Mouse (Mus musculus) left cerebral cortex, adult 2 months (tissue): Measurements from ENCODE around the gene Vamp2. TPM values are rescaled to one million over a fixed set of nuclear protein-coding genes. Genes with fewer than 3 reads are reported as not detected.

Experiments
- DNase-seq, 2 experiments: peaks; one replicate each; pipeline ENCODE4 v3.0.0; 2021 to 2022; ENCODE audit warnings: low spot score in 2 of 2, mixed read lengths in 1 of 2; ENCODE audit errors: extremely low spot score in 1 of 2
- H3K27ac ChIP-seq: fragments of 200-600 bp; 2 replicates; pipeline ENCODE4 v1.8.1; 2022
- H3K4me3 ChIP-seq: fragments of 200-600 bp; 2 replicates; pipeline ENCODE4 v1.8.1; 2022
- CTCF ChIP-seq: fragments of 200-600 bp; IDR thresholded peaks from 2 replicates; pipeline ENCODE4 v1.8.1; 2022; ENCODE audit warnings: antibody characterized with exemption, mild to moderate bottlenecking, moderate library complexity
- intact Hi-C: fragments of 180-260 bp; cut with DNase I; formaldehyde crosslinking; loops from one replicate; pipeline ENCODE4 v1.15.1; 2025
- total RNA-seq, 2 experiments: library from RNA; stranded (reverse); gene quantifications; 2 replicates each; pipeline ENCODE4 v1.2.3; 2021

Gene Vamp2
- total RNA-seq, 2 experiments from 2014 or later: 1,115 to 1,119 TPM

- Histone ChIP-seq H3K4me3 (peak overlapping the region; percentile 51), H3K27ac (peak overlapping the region; percentile 22)
- intact Hi-C loops: loop anchor here (5.0 kb wide), 1 partner anchor 98 kb away; no protein-coding TSS in a partner anchor
- DNase-seq: peak; percentile 81 to 84
- TF ChIP-seq CTCF: peak; percentile 49
Observed at GRCm38 (mm10) chr11:69133923-69134621, 45.8 kb downstream of the Vamp2 start.

- DNase-seq: no peak
- peak overlapping the region; percentile 51 for H3K4me3 ChIP-seq
- intact Hi-C loops: loop anchor here (5.0 kb wide), 1 partner anchor 98 kb away; no protein-coding TSS in a partner anchor
- TF ChIP-seq CTCF: no peak
- H3K27ac ChIP-seq: peak overlapping the region; percentile 22
Observed at GRCm38 (mm10) chr11:69134622-69134968, 46.3 kb downstream of the Vamp2 start.

- DNase-seq: no peak
- no peak for TF ChIP-seq CTCF
- Histone ChIP-seq H3K27ac (no peak overlapping the region), H3K4me3 (no peak overlapping the region)
- intact Hi-C loops: no loop called here
Observed at GRCm38 (mm10) chr11:69135361-69135760, 47.1 kb downstream of the Vamp2 start.

Other genes starting within 250 kb of the Vamp2 start
- gene Ndel1, start 216.6 kb upstream of the Vamp2 start, total RNA-seq: 100 to 1,000 TPM; 108 to 115 TPM
- gene Rnf222, start 199.9 kb upstream of the Vamp2 start, total RNA-seq: not detected
- 100 to 1,000 TPM; 727 to 749 TPM for gene Rpl26, start 186.9 kb upstream of the Vamp2 start, total RNA-seq
- gene Odf4, start 161.4 kb upstream of the Vamp2 start, total RNA-seq: under 1 TPM; 0.44 to 0.95 TPM
- gene Arhgef15, start 131.0 kb upstream of the Vamp2 start, total RNA-seq: 10 to 100 TPM; 22.4 to 22.6 TPM
- 1 to 10 TPM; 5.0 to 5.2 TPM for gene Slc25a35, start 120.4 kb upstream of the Vamp2 start, total RNA-seq
- gene Rangrf, start 113.3 kb upstream of the Vamp2 start, total RNA-seq: 10 to 100 TPM; 15.7 to 17.0 TPM
- gene Pfas, start 80.0 kb upstream of the Vamp2 start, total RNA-seq: 10 to 100 TPM; 20.1 to 24.7 TPM
- gene Ctc1, start 72.6 kb upstream of the Vamp2 start, total RNA-seq: 10 to 100 TPM; 38.7 to 39.8 TPM
- gene Aurkb, start 42.8 kb upstream of the Vamp2 start, total RNA-seq: under 1 TPM; 0.25 to 0.30 TPM
- gene Borcs6, start 28.8 kb upstream of the Vamp2 start, total RNA-seq: 10 to 100 TPM; 31.1 to 33.8 TPM
- 10 to 100 TPM; 23.3 to 28.0 TPM for gene Tmem107, start 17.7 kb upstream of the Vamp2 start, total RNA-seq
- 100 to 1,000 TPM; 114 to 185 TPM for gene Per1, start 6.7 kb downstream of the Vamp2 start, total RNA-seq
- gene Hes7, start 31.9 kb downstream of the Vamp2 start, total RNA-seq: under 1 TPM; 0.57 to 0.82 TPM
- 1 to 10 TPM; 1.3 to 1.4 TPM for gene 9130213A22Rik, start 34.1 kb downstream of the Vamp2 start, total RNA-seq
- gene Aloxe3, start 37.4 kb downstream of the Vamp2 start, total RNA-seq: 1 to 10 TPM; 6.5 TPM
- gene Alox12b, start 68.5 kb downstream of the Vamp2 start, total RNA-seq: 1 to 10 TPM; 8.7 to 9.8 TPM
- gene Alox8, start 109.4 kb downstream of the Vamp2 start, total RNA-seq: 1 to 10 TPM; 6.1 to 6.4 TPM
- gene Gucy2e, start 148.5 kb downstream of the Vamp2 start, total RNA-seq: 1 to 10 TPM; 1.0 to 1.3 TPM
- 10 to 100 TPM; 19.2 to 27.1 TPM for gene Cntrob, start 235.3 kb downstream of the Vamp2 start, total RNA-seq
- 10 to 100 TPM; 58.8 to 60.1 TPM for gene Trappc1, start 235.5 kb downstream of the Vamp2 start, total RNA-seq
- gene Kcnab3, start 237.8 kb downstream of the Vamp2 start, total RNA-seq: 10 to 100 TPM; 95.5 to 95.8 TPM